Mouse (Mus musculus): ENCODE measurements around the gene S100a3. TPM values are rescaled to one million over a fixed set of nuclear protein-coding genes. Genes with fewer than 3 reads are reported as not detected.

Gene S100a3
- polyA plus RNA-seq, 1 experiment, result 1.9 TPM

DNA sequence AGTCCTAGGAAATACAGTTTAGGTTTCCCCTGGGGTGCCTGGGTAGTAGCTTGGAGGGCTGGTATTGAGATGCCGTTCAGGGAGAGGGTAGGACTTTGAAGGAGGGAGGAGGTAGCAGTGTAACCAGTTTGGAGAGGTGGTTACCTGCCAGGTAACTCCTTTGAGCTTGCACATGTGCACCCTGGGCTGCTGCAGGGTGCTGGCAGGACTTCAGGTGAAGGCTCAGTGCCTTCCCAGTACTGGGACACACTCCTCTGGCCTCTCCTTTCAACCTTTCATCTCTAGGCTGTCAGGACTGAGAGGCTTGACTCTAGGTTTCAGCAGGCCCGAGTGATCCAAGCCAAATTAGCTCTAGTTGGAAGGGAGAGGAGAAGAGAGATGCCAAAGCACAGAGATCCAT lies 34.3 kb upstream of the S100a3 start:
- no peak overlapping the region for H3K4me3 ChIP-seq (ENCODE audit: insufficient read depth, low read length)
- H3K27ac ChIP-seq (ENCODE audit: insufficient read depth, low read length), result no peak overlapping the region
- H3K4me1 ChIP-seq (ENCODE audit: control insufficient read depth, insufficient read depth, low read length), result no peaks in the 10 kb centered on the region
- no peak for TF ChIP-seq POLR2A (IDR thresholded peaks at IDR 0.05; ENCODE audit: extremely low read depth, insufficient read depth, low read length)
- no peak for TF ChIP-seq CTCF (IDR thresholded peaks at IDR 0.05; ENCODE audit: extremely low read depth, insufficient read depth, low read length)

DNA sequence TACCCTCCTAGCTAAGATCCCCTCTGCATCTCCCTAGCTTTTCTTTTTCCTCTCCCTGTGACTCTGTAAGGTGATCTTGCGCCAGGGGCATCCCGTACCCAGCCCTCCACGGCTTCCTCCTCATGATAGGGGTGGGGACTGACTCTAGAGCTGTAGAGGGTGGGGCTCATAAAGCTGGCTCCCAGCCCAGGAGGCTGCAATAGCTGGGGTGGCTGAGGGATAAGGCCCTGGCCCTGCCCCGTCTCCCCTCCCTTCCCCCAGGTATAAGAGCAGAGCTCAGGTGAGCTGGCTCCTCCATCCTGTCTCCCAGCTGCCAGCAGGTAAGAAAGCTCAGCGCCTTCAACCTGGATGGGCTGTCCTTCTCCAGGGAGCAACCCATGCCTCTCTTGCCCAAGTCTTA lies 33.8 kb upstream of the S100a3 start, which contains the start of gene S100a14:
Gene S100a14, plus strand, starts transcription at position 277 of the 400 bp plus-strand sequence.
- Histone ChIP-seq H3K4me3 (ENCODE audit: insufficient read depth, low read length) (no peak within 1 kb of the TSS), H3K4me1 (ENCODE audit: control insufficient read depth, insufficient read depth, low read length) (no peaks in the 10 kb centered on the region), H3K27ac (ENCODE audit: insufficient read depth, low read length) (no peak within 1 kb of the TSS)
- TF ChIP-seq CTCF (IDR thresholded peaks at IDR 0.05; ENCODE audit: extremely low read depth, insufficient read depth, low read length) (no peak), POLR2A (IDR thresholded peaks at IDR 0.05; ENCODE audit: extremely low read depth, insufficient read depth, low read length) (no peak)

DNA sequence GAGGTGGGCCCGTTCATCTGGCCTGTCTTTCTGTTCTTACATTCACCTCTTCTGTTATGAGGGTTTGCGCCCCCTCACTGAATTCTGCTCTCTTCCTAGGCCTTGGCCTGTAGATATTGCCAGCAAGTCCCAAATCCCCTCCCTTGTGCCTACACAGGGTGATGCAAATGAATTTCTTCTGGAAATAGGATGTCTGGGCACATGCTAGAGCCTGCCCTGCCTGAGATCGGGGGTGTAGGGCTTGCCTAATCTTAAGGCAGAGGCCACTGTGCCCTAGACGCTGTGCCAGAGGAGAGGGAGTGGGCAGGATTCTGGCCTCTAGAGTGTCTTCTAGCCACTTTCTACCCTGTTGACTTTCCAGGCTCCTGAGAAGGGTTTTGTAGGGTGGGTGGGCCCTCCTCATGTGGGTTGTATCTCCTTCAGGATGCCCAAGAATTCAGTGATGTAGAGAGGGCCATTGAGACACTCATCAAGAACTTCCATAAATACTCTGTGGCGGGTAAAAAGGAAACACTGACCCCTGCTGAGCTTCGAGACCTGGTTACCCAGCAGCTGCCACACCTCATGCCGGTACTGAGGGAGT lies 33.0 kb upstream of the S100a3 start:
- TF ChIP-seq CTCF (IDR thresholded peaks at IDR 0.05; ENCODE audit: extremely low read depth, insufficient read depth, low read length) (no peak), POLR2A (IDR thresholded peaks at IDR 0.05; ENCODE audit: extremely low read depth, insufficient read depth, low read length) (no peak)
- Histone ChIP-seq H3K4me3 (ENCODE audit: insufficient read depth, low read length) (no peak overlapping the region), H3K4me1 (ENCODE audit: control insufficient read depth, insufficient read depth, low read length) (no peaks in the 10 kb centered on the region), H3K27ac (ENCODE audit: insufficient read depth, low read length) (no peak overlapping the region)

DNA sequence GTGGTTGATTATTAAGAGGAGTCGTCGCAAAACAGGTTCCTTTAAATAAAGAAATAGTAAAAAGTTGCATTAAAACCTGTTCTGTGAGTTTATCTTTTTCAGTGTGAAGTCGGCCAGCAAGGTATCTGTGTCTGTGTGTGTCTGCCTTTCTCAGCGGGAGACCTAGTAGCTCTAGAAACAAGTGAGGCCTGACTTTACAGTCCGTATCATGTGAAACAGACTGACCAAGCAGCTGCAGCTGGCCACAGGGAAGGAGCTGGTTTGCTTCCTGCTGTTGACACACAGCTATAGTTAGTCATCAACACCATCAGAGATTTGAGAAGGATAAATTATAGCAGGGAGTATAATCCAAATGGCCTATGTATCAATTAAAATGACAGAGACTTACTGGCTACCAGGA lies 28.7 kb upstream of the S100a3 start:
- TF ChIP-seq CTCF (IDR thresholded peaks at IDR 0.05; ENCODE audit: extremely low read depth, insufficient read depth, low read length), result no peak
- TF ChIP-seq POLR2A (IDR thresholded peaks at IDR 0.05; ENCODE audit: extremely low read depth, insufficient read depth, low read length), result no peak
- no peak overlapping the region for H3K27ac ChIP-seq (ENCODE audit: insufficient read depth, low read length)
- H3K4me3 ChIP-seq (ENCODE audit: insufficient read depth, low read length), result no peak overlapping the region
- no peaks in the 10 kb centered on the region for H3K4me1 ChIP-seq (ENCODE audit: control insufficient read depth, insufficient read depth, low read length)

DNA sequence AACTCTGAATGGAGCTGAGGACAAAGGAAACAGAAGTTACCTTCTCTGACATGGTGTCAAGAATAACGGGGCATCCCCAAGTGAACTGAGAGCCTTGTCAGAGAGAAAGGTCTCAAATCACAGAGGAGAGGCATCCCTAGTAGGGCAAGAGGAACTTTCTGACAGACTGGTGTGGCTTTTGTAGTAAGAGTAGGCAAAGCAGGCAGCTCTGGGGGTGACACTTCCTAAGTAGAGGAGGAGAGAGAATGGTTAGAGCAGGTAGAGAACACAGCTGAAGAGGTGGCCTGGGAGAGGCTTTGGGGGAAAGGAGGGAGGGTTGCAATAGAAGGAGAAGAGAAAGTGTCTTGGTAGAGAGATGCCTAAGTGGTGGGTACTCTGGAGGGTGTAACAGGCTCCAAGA lies 24.9 kb upstream of the S100a3 start:
- Histone ChIP-seq H3K27ac (ENCODE audit: insufficient read depth, low read length) (no peak overlapping the region), H3K4me1 (ENCODE audit: control insufficient read depth, insufficient read depth, low read length) (no peaks in the 10 kb centered on the region), H3K4me3 (ENCODE audit: insufficient read depth, low read length) (no peak overlapping the region)
- TF ChIP-seq POLR2A (IDR thresholded peaks at IDR 0.05; ENCODE audit: extremely low read depth, insufficient read depth, low read length), result no peak
- no peak for TF ChIP-seq CTCF (IDR thresholded peaks at IDR 0.05; ENCODE audit: extremely low read depth, insufficient read depth, low read length)

DNA sequence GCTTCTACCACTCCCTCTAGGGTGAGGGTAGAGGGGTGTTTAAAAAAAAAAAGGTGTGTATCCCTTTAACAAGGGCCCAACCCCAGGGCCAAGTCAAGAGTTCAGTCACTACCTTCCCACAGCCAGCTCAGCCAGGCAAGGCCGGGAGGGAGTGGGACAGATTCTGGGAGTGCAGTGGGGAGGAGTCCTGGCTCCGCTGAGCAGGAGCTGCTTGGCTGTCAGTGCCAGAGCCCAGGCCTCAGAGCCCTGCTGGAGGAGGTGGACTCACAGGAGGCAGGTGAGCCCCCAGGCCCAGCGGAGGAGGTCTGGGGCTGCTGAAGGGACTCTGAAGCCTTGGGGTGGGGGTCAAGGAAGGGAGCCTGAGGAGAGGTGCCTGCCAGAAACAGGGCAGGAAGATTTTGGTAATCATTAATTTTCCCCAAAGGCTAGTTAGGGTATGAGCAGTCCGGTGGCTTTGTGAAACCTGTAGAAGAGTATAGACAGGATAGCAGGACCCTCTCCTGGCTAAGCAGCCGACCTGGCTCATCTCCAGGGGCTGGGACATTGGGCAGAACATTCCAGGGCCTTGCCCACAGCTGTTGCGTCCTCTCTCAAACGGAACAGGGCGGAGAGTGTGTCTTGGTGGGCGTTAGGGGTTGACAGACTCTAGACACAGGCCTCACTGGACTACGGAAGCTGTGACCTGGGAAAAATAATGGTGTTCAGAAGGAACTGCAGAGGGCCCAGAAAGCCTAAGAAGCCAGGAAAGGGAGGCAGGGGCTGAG lies 23.1 kb upstream of the S100a3 start, which contains the start of gene S100a16:
Gene S100a16, plus strand, starts transcription at position 114 of the 764 bp plus-strand sequence.
- Histone ChIP-seq H3K27ac (ENCODE audit: insufficient read depth, low read length) (peak within 1 kb of the TSS; percentile 85), H3K4me3 (ENCODE audit: insufficient read depth, low read length) (peak within 1 kb of the TSS; percentile 37), H3K4me1 (ENCODE audit: control insufficient read depth, insufficient read depth, low read length) (no peaks in the 10 kb centered on the region)
- TF ChIP-seq CTCF (IDR thresholded peaks at IDR 0.05; ENCODE audit: extremely low read depth, insufficient read depth, low read length) (no peak), POLR2A (IDR thresholded peaks at IDR 0.05; ENCODE audit: extremely low read depth, insufficient read depth, low read length) (peak; percentile 41; the same call in 1 of the 2 replicates)

DNA sequence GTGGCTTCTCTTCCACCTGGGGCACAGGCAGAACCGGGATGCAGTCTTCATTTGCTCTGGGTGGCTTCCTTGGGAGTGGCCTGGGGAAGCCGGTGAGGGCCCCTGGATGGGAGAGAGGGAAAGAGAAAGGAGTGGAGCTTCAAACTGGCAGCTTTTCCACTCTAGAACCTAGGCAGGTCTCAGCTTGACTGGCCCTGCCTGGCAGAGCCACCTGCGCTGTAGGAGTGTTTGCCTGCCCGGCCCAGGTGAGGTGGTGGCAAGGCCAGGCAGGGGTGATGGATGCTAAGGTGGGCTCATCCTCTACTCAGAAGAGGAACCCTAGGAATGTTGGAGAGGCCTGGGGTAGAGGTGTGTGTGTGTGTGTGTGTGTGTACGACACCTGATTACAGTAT lies 22.5 kb upstream of the S100a3 start:
- Histone ChIP-seq H3K4me1 (ENCODE audit: control insufficient read depth, insufficient read depth, low read length) (no peaks in the 10 kb centered on the region), H3K4me3 (ENCODE audit: insufficient read depth, low read length) (peak overlapping the region; percentile 37), H3K27ac (ENCODE audit: insufficient read depth, low read length) (peak overlapping the region; percentile 85)
- TF ChIP-seq POLR2A (IDR thresholded peaks at IDR 0.05; ENCODE audit: extremely low read depth, insufficient read depth, low read length) (no peak), CTCF (IDR thresholded peaks at IDR 0.05; ENCODE audit: extremely low read depth, insufficient read depth, low read length) (no peak)

DNA sequence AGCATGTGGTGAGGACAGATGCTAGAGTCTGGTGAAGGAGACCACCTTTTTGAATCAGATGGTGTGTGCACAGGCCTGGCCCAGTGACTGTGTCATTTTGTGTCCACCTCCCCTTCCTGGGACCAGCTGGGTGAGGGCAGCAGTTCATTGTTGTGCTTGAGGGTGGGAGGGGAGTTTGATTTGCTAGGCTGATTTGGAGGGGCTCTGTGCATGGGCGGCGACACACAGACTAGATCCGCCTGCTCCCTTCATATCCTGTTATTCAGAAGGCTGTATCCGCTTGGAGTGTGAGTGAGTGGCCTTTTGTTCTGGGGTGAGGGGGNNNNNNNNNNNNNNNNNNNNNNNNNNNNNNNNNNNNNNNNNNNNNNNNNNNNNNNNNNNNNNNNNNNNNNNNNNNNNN lies 19.5 kb upstream of the S100a3 start:
- TF ChIP-seq POLR2A (IDR thresholded peaks at IDR 0.05; ENCODE audit: extremely low read depth, insufficient read depth, low read length), result no peak
- TF ChIP-seq CTCF (IDR thresholded peaks at IDR 0.05; ENCODE audit: extremely low read depth, insufficient read depth, low read length), result no peak
- Histone ChIP-seq H3K4me3 (ENCODE audit: insufficient read depth, low read length) (peak overlapping the region; percentile 18), H3K27ac (ENCODE audit: insufficient read depth, low read length) (peak overlapping the region; percentile 97), H3K4me1 (ENCODE audit: control insufficient read depth, insufficient read depth, low read length) (no peaks in the 10 kb centered on the region)

DNA sequence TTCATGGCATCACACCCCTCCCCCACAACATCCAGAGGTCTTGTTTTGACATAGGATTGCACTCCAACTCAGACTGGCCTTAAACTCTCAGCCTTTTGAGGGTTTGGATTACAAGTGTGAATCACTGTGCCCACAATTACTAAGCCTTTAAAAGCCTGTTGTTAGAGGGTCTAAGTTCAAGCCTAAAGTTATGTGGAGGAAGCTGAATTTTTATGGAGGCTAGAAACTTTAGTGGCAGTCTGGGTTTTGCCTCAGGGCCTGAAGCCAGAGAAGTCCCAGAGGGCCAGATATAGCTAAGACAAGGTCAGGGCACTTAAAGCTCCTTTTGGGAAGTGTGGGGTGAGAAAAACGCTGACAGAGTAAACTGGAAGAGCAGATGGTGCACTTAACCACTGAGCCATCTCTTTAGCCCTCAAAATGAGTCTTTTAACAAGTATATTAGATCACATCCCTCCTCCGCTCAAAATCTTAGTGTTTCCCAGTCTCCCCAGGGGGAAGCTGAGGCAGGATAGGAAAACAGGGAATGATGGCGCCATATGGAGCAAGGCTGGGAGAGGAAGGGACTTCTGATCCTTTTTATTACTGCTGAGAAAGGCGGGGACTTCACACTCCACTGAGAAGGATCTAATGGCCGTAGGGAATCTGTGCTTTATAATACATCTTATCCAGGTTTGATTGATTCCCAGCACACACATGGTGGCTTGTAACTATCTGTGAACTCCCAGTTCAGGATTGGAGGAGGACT lies 10.5 kb upstream of the S100a3 start:
- Histone ChIP-seq H3K4me3 (ENCODE audit: insufficient read depth, low read length) (no peak overlapping the region), H3K27ac (ENCODE audit: insufficient read depth, low read length) (no peak overlapping the region), H3K4me1 (ENCODE audit: control insufficient read depth, insufficient read depth, low read length) (no peaks in the 10 kb centered on the region)
- TF ChIP-seq POLR2A (IDR thresholded peaks at IDR 0.05; ENCODE audit: extremely low read depth, insufficient read depth, low read length) (no peak), CTCF (IDR thresholded peaks at IDR 0.05; ENCODE audit: extremely low read depth, insufficient read depth, low read length) (no peak)

Measured in cortical plate, adult 2 months (tissue).